Mouse (Mus musculus) ZHBTc4 (cell line): ENCODE measurements around the gene 3830403N18Rik.
"Not testable (repeated sequence)": the region's sequence is repeated elsewhere in the genome, so short reads cannot be mapped to it uniquely, and the experiment has no call there.

ENCODE experiments used
- DNase-seq: peaks from one replicate; pipeline ENCODE4 v3.0.0-alpha.2; 2011; ENCODE audit warnings: low read depth, low spot score

The 3830403N18Rik gene

DNA sequence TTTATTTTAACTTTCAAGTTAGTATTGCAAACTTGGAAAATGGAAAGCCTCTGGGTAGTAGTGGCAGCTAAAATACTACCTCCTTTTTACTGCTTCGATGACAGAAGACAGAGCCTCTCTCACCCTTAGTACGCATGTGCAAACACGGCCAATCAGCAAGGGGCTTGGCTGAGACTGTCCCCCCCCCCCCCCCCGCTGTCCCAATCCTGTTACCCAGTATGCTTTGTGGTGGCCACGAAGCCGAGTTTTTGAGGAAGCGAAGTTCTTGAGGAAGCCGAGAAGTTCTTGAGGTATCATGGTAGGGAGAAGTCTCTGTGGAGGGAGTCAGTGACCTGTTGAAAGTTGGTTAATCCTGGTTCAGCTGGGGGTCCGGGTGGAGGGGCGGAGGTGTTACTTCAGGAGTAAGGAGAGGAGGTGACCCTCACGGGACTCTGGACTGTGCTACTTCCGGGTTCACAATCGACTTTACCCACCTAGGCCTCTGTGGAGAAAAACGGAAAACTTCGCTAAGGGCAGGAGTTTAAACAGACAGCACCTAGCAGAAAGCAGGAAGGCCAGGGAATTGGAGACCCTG lies at the start of gene 3830403N18Rik:
TSS of gene 3830403N18Rik (plus strand) at position 237 of the 574 bp plus-strand sequence.
- DNase-seq, result not testable (repeated sequence)

DNA sequence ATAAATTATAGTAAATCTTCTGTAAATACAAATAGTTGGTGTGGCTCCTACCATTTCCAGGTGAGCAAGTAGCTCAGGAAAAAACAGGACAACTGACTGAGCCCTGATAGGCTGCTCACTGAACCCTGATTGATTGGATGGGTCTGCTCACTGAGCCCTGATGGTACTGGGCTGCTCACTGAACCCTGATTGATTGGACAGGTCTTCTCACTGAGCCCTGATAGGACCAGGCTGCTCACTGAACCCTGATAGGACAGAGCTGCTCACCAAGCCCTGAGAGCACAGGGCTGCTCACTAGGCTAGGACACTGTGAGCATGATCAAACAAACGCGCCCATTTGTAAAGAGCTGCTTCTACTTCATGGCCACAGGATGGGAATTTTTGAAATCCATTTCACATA lies 15.0 kb downstream of the 3830403N18Rik start:
- DNase-seq, result peak; percentile 0

DNA sequence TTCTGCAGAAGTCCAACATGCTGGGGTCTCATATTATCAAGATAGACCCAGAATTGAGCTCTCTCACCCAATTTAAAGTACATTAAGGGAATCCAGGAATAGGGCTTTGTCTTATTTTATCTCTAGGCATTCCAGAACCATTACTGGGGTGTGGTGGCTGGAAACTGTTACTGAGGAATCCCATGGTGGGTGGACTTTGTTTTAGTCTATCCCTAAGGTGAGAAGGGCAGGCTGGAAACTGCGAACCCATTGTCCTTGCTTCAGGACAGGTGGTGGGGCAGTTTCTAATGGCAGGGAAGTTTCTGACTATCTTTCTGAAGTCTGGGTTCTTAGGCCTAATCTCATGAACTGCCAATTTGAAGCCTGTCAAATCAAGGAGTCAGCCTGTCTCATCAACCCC lies 50.1 kb downstream of the 3830403N18Rik start:
- not testable (repeated sequence) for DNase-seq
